Mouse (Mus musculus) erythroblast, embryonic 14.5 days (primary cell): Measurements from ENCODE around the gene Nxpe3. TPM values are rescaled to one million over a fixed set of nuclear protein-coding genes. Genes with fewer than 3 reads are reported as not detected.

Experiments used
- H3K27me3 ChIP-seq: 2 replicates; pipeline ENCODE4 v1.6.1; 2012; ENCODE audit warnings: inconsistent platforms; ENCODE audit not compliant: control insufficient read depth
- H3K36me3 ChIP-seq: 2 replicates; pipeline ENCODE4 v1.6.1; 2012; ENCODE audit warnings: mild to moderate bottlenecking, inconsistent platforms; ENCODE audit not compliant: control insufficient read depth
- H3K4me1 ChIP-seq: 2 replicates; pipeline ENCODE4 v1.6.1; 2012; ENCODE audit warnings: inconsistent platforms; ENCODE audit not compliant: control insufficient read depth
- H3K4me3 ChIP-seq: replicated peaks from 2 replicates; pipeline ENCODE3; 2012; ENCODE audit warnings: moderate library complexity, mild to moderate bottlenecking, inconsistent platforms
- H3K9me3 ChIP-seq: 2 replicates; pipeline ENCODE4 v1.6.1; 2012; ENCODE audit warnings: low read length, inconsistent platforms, mixed read lengths; ENCODE audit not compliant: control insufficient read depth
- GATA1 ChIP-seq: IDR thresholded peaks from 2 replicates; pipeline ENCODE4 v1.6.1; 2012; ENCODE audit warnings: low read length, inconsistent platforms, mixed read lengths
- TAL1 ChIP-seq: IDR thresholded peaks from 3 replicates; pipeline ENCODE4 v1.6.1; 2012; ENCODE audit warnings: low read length, inconsistent platforms, mixed read lengths
- polyA plus RNA-seq: library from polyadenylated mRNA; stranded (reverse); fragments of >175 nt; gene quantifications from 2 replicates; pipeline ENCODE4 v1.2.3, GENCODE M21; 2012

Nxpe3 gene
- polyA plus RNA-seq, 1 experiment: 0.03 TPM

DNA sequence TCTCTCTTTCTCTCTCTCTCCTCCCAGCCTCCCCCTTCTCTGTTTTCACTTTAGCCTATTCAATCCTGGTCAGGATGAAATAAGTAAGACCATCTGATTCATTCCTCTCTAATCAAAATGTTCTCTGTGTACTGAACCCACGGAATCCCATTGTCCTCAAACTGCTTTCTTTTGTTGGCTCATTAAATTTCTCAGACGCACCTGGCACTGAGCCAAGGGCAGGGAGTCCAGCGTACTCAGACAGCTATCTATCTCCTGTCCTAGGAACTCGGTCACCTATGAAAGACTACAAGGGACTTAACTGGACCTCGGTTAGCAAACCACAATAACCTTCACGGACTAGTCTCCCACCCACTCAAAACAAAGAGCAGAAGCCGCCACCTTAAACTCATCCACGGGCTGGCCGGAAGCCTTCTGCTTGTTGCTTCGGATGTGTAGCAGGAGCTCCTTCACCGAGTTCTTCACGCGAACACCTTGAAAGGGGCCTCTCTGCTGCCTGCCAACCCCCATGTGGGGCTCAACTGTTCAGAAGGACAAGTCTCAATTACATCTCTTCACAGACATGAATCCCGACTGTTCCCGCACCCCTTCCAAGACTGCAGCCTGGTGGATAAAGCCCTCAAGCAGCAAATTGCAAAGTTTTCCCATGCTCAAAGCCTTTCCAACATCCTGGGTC is 75.8 kb downstream of the Nxpe3 start:
- Histone ChIP-seq H3K27me3 (peaks cover 39% of the 10 kb centered on the region), H3K36me3 (peaks cover 15% of the 10 kb centered on the region), H3K4me3 (peak overlapping the region; percentile 76), H3K4me1 (peaks cover 15% of the 10 kb centered on the region), H3K9me3 (no peaks in the 10 kb centered on the region)
- TF ChIP-seq TAL1: no peak
- no peak for TF ChIP-seq GATA1

DNA sequence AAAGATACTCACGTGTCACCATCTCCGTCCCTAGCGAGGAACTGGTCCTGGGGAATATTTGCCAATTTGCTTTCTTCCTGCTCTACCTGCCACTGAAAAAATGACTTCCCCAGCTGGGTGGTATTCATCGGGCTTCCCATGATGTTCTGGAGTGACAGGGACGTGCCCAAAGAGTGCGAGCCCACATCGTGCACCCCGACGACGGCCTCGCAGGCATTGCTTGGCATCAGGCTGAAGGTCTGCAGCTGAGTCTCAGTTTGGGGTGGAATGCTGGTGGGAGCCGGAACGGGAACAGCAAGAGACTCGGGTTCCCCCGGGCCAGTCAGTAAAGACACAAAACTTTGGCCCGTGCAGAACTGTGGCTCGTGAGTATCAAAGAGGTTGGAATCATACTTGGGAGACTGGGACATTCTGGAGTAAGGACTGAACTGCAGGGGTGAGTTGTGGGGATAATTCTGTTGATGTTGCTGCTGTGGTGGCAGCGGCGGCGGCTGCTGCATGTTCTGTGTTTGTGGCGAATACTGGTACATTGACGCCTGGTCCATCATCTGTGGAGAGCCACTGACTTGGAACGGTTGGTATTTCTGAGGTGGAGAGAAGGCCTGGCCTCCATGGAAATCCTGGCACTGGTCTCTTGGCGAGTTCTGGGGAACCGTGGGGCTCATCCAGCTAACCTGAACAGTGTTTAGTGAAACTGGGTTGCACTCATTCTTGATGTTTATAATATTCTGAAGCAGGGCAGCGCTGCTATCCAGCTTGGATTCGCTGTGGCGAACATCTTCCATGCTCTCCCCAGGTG is 77.2 kb downstream of the Nxpe3 start:
- Histone ChIP-seq H3K27me3 (peaks cover 33% of the 10 kb centered on the region), H3K9me3 (no peaks in the 10 kb centered on the region), H3K4me1 (peaks cover 12% of the 10 kb centered on the region), H3K4me3 (no peak overlapping the region), H3K36me3 (peaks cover 25% of the 10 kb centered on the region)
- TF ChIP-seq TAL1: no peak
- no peak for TF ChIP-seq GATA1

DNA sequence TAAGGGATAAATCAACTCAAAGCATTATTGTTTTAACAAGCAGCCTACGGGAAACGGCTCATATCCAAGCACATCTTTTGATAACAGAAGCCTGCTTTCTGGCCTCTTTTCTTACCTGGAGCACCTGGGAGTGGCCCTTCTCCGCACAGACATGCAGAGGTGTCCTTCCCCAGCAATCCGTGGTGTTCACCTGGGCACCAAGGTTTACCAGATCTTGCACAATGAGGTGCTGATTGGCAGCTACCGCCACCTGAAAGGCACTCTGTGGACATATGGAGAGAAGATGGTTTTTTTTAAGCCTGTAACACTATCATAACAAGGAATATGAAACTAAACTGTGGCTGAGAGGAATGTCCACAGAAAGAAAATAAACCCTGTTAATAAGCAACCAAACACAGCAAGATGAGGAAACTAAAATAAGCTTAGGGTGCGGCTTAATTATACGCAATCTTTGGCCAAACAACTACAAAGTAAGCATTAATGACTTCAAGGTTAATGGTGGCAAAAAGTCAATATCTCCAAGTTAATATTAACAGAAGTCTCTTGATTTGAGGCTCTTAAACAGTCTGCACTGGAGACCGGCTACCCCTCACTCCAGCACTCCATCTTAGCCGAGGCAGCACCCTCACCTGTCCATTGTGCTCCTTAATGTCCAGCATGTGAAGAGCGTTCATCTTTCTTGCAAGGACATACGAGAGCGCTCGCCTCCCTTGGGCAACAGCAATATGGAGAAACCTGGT is 78.7 kb downstream of the Nxpe3 start:
- Histone ChIP-seq H3K27me3 (peaks cover 21% of the 10 kb centered on the region), H3K4me3 (no peak overlapping the region), H3K36me3 (peaks cover 30% of the 10 kb centered on the region), H3K9me3 (no peaks in the 10 kb centered on the region), H3K4me1 (peaks cover 2% of the 10 kb centered on the region)
- TF ChIP-seq TAL1 (no peak), GATA1 (no peak)

DNA sequence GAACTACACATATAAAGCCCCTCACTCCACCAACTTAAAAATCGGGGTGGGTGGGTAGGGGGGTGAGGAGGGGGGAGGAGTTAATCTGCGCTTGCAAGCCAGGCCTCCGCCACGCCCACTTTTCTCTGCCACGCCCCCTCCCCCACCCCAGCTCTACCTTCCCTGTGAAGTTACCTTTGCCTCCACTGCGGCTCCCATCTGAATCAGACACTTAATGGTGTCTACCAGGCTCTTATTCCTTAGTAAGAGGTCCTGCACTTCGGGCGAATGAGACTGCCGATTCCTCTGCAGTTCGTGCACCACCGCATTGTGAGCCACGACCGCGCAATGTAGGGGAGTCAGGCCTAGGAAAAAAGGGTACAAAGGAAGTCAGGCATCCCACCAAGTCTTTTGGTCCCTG is 79.6 kb downstream of the Nxpe3 start:
- H3K9me3 ChIP-seq: no peaks in the 10 kb centered on the region

DNA sequence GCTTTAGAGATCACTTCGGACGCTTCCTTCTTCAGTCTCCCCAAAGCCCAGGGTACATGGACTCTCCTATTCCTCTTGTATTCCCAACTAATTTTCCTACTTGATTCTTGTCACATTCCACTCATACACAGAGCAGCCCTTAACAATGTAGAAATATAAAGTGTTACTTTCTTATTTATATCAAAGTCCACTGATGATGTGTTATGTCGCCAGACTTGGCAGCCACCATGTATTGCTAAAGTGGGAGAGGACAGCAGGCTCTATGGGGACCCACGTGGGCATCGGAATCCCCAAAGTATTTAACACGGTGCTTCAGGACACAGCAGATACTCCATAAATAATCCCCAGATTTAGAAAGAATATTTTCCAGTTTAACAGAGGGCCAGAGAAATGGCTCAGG is 80.4 kb downstream of the Nxpe3 start:
- peaks cover 30% of the 10 kb centered on the region for H3K36me3 ChIP-seq
- H3K9me3 ChIP-seq: no peaks in the 10 kb centered on the region
- H3K4me3 ChIP-seq: no peak overlapping the region
- TF ChIP-seq TAL1: no peak
- no peak for TF ChIP-seq GATA1
- peaks cover 4% of the 10 kb centered on the region; the same call in 1 of the 2 replicates for H3K27me3 ChIP-seq
- no peaks in the 10 kb centered on the region for H3K4me1 ChIP-seq

More for the DNA sequence above, 79.6 kb downstream of the Nxpe3 start:
- Histone ChIP-seq H3K36me3 (peaks cover 30% of the 10 kb centered on the region), H3K4me1 (no peaks in the 10 kb centered on the region), H3K4me3 (no peak overlapping the region), H3K27me3 (peaks cover 12% of the 10 kb centered on the region)
- TF ChIP-seq TAL1 (no peak), GATA1 (no peak)

DNA sequence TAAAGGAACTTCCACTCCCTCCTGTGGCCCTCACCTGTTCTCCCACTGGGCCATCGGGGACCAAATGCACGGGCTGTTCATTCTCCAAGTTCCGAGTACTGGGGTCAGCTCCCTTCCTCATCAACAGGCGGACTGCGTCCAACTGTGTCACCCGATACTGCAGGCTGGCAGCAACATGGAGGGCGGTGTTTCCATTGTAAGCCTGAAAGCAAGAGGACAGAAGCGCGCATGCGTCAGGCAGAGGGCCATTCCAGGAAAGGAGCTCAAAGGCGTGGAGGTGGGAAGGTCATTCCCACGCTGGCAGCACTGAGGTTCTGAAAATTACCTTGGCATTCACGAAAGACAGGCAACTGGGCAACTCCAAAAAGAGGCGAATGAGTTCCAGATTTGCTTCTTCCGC is 81.2 kb downstream of the Nxpe3 start:
- no peaks in the 10 kb centered on the region for H3K9me3 ChIP-seq
- H3K36me3 ChIP-seq: peaks cover 30% of the 10 kb centered on the region
- H3K4me1 ChIP-seq: no peaks in the 10 kb centered on the region
- H3K27me3 ChIP-seq: no peaks in the 10 kb centered on the region
- TF ChIP-seq GATA1 (no peak), TAL1 (no peak)
- H3K4me3 ChIP-seq: no peak overlapping the region

DNA sequence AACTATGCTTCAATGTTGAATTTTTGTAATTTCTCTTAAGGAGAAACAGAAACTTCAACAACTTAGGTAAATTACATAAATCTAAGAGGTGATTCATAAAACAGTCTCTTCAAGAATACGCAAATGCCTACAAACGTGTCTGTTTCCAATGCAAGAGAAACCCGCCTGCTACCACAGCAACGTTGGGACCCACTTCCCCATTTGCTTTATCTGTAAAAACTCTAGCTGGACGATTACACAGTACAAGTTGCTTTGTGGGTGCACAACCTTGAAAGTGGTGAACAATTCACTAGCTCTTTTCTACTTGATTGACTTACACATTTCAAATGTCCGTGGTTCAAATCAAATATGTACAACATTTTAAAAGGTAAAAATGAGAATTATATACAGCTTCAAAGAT is 83.3 kb downstream of the Nxpe3 start:
- no peaks in the 10 kb centered on the region for H3K9me3 ChIP-seq
- H3K27me3 ChIP-seq: no peaks in the 10 kb centered on the region
- H3K4me1 ChIP-seq: no peaks in the 10 kb centered on the region
- H3K4me3 ChIP-seq: no peak overlapping the region
- H3K36me3 ChIP-seq: peaks cover 24% of the 10 kb centered on the region
- TF ChIP-seq TAL1 (no peak), GATA1 (no peak)

DNA sequence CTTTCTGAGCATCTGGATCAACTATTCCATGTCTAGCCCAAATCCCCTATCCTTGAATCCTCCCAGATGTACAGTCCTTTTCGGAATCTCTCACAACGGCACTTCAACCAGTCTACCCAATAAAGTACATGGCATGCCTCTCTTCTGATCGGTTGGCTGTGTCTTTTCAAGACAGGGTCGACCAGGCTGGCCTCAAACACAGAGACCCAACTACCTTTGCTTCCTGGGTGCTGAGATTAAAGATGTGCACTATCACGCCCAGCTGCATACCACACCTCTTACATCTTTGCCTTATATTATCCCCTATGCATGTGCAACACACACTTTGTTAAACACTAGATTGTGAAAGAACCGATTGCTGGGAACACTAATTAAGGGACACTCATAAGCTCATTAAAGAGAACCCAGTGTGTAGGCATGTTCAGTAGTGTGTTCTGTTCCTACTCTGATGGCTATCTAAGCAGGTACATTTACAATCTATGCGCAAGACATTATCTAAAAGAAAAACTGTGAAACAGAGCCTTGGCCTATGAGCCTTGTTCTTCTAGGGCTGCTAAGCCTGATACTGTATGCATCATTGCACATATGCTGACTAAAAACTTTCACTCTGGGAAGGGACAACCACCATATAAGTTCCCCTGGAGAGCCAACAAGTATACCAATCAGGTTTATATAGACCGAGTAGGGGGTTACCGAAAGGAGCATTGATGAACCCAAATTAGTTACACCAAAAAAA is 85.1 kb downstream of the Nxpe3 start:
- no peak for TF ChIP-seq GATA1
- TF ChIP-seq TAL1: no peak
- H3K9me3 ChIP-seq: no peaks in the 10 kb centered on the region
- H3K27me3 ChIP-seq: no peaks in the 10 kb centered on the region
- peaks cover 15% of the 10 kb centered on the region for H3K36me3 ChIP-seq
- H3K4me3 ChIP-seq: no peak overlapping the region
- no peaks in the 10 kb centered on the region for H3K4me1 ChIP-seq

DNA sequence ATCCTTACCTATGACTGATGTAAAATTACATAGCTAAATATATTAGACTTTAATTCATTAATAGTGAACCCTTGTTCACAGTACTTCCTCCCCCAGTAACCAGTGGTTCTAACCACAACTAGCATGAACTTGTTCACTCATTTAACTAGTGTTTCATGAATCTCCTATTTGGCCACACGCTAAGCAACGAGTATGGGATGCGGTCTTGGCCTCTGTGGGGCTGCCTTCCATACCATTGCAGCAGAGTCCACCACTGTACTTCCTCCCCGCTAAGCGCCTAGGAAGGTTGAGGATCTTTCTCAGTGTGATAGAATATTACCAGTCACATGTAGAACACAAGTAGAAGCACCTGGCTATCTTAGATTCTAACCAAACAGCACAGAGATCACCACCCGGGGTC is 85.7 kb downstream of the Nxpe3 start:
- no peak overlapping the region for H3K4me3 ChIP-seq
- peaks cover 15% of the 10 kb centered on the region for H3K36me3 ChIP-seq
- TF ChIP-seq TAL1 (no peak), GATA1 (no peak)

More for the DNA sequence above, 85.7 kb downstream of the Nxpe3 start:
- no peaks in the 10 kb centered on the region for H3K4me1 ChIP-seq
- no peaks in the 10 kb centered on the region for H3K27me3 ChIP-seq
- no peaks in the 10 kb centered on the region for H3K9me3 ChIP-seq
